Mouse (Mus musculus): ENCODE measurements around the gene Gm13103.
"Not testable (repeated sequence)": the region's sequence is repeated elsewhere in the genome, so short reads cannot be mapped to it uniquely, and the experiment has no call there.

Gm13103 gene

GRCm38 (mm10) chr4:143846197-143846596, at the start of gene Gm13103:
Gene Gm13103 (plus strand): TSS chr4:143846497.
- not testable (repeated sequence) for DNase-seq

DNA sequence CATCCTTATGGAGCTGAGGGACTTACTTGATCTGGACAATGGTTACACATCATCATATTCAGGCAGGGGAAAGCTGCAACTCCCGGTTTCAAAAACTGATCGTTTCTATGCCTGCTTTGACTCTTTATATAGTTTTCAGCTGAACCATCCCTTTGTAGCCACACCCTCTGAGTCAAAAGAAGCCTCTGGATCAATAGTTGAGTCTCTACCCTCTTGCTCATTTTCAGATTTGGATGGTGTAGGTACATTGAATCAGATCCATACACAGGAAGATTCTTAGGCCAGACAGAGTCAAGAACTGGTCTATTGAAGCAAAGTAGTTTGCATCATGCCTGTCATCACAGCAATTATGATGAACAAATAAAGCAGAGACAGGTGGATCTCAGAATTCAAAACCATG, 30.3 kb upstream of the Gm13103 start, which contains the start of gene Gm13084:
Gene Gm13084, minus strand, starts transcription at position 101 of the 400 bp plus-strand sequence.
- DNase-seq: no peak

GRCm38 (mm10) chr4:143882371-143882770, 36.1 kb downstream of the Gm13103 start:
- DNase-seq: not testable (repeated sequence)

DNA sequence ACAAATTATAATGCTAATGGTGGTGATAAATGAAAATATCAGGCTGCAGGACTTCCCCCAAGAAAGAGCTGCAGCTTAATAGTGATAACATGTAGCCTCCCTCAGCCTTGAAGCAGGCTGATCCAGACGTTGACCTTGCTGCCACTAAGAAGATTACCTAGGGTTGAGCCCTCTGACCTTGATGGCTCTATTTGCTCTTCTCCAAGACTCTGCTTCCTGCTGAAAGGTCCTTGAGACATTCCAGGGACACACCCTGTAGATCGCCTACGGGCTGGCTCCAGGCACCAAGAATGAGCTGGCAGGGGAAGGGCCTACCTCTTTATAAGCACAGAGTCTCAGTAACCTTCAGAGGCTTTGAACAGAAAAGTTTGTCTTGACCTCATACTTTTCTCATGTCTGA, 48.1 kb downstream of the Gm13103 start:
- DNase-seq: not testable (repeated sequence)

DNA sequence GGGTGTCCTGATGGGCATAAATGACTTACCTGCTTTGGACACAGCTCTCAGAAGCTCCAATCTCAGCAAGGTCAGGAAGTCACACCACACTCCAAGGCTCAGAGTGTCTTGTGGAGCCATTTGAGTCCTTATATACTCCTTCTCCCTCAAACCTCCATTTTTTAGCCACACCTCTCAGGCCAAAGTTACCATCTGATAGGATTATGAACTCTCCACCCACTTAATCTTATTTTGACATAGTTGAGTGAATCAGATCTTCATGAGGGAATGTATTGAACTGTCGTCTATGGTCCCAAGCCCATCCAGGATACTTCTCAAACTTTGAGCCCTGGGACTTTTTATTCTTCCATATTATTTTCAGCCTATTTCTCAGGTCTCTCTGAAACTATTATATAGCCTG, 54.0 kb downstream of the Gm13103 start, which contains the start of gene Pramef6:
Gene Pramef6, minus strand, starts transcription at position 101 of the 400 bp plus-strand sequence.
- DNase-seq: not testable (repeated sequence)
